Mouse (Mus musculus) small intestine, adult 2 months (tissue): ENCODE measurements around the gene Dram1.
"Not testable (repeated sequence)": the region's sequence is repeated elsewhere in the genome, so short reads cannot be mapped to it uniquely, and the experiment has no call there.

Source experiments
- CTCF ChIP-seq: fragments of 200-500 bp; IDR thresholded peaks from 2 replicates; pipeline ENCODE4 v1.5.1; 2012; ENCODE audit warnings: low read depth, mild to moderate bottlenecking, control low read depth, inconsistent platforms, low read length, moderate library complexity, mixed read lengths; ENCODE audit not compliant: insufficient replicate concordance, insufficient read length; ENCODE audit errors: extremely low read depth
- POLR2A ChIP-seq: fragments of 200-500 bp; IDR thresholded peaks from 2 replicates; pipeline ENCODE4 v1.6.1; 2012; ENCODE audit warnings: low read depth, mild to moderate bottlenecking, control low read depth, inconsistent platforms, low read length, moderate library complexity

DNA sequence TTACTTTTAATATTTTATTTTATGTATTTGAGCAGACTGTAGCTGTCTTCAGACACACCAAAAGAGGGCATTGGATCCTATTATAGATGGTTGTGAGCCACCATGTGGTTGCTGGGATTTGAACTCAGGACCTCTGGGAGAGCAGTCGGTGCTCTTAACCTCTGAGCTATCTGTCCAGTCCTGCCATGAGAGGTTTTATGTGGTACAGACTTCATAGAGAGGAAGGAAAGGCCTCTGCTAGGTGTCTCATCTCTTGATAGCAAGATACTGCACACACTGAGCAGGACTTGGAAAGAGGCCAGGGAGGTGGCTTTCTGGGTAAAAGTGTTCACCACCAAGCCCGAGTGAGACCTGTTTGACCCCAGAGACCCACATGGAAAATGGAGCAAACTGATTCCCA is 5.9 kb downstream of the Dram1 start:
- not testable (repeated sequence) for TF ChIP-seq POLR2A, CTCF
